Mouse (Mus musculus) ES-E14 (cell line): Measurements from ENCODE around the gene Zfyve9. TPM values are rescaled to one million over a fixed set of nuclear protein-coding genes. Genes with fewer than 3 reads are reported as not detected.

ENCODE experiments used
- DNase-seq: peaks from one replicate; pipeline ENCODE4 v3.0.0-alpha.2; 2013; ENCODE audit warnings: low read depth, low spot score
- H3K27ac ChIP-seq: 2 replicates; pipeline ENCODE4 v1.5.1; 2012; ENCODE audit warnings: low read depth, mild to moderate bottlenecking, low read length, moderate library complexity, mixed read lengths; ENCODE audit not compliant: poor library complexity, insufficient read depth, severe bottlenecking
- H3K36me3 ChIP-seq: 2 replicates; pipeline ENCODE4 v1.6.1; 2012; ENCODE audit warnings: mild to moderate bottlenecking, low read length, moderate library complexity, mixed read lengths; ENCODE audit not compliant: control insufficient read depth, poor library complexity, insufficient read depth, severe bottlenecking
- H3K4me1 ChIP-seq, 2 experiments: fragments of 150-350 bp in 1 of 2; sonication (generic) in 1 of 2; 2 replicates each; pipeline ENCODE4 v1.6.1; 2012; ENCODE audit warnings: low read length in 2 of 2, mild to moderate bottlenecking in 1 of 2, mixed read lengths in 1 of 2; ENCODE audit not compliant: control insufficient read depth in 2 of 2, insufficient read depth in 2 of 2, poor library complexity in 1 of 2
- H3K4me3 ChIP-seq, 2 experiments: fragments of 150-350 bp in 1 of 2; sonication (generic) in 1 of 2; 2 replicates each; pipeline ENCODE4 v1.5.1; 2012; ENCODE audit warnings: low read length in 2 of 2, low read depth in 1 of 2, mild to moderate bottlenecking in 1 of 2, mixed read lengths in 1 of 2; ENCODE audit not compliant: insufficient read depth in 1 of 2, poor library complexity in 1 of 2, severe bottlenecking in 1 of 2
- H3K9ac ChIP-seq: 2 replicates; pipeline ENCODE4 v1.6.1; 2012; ENCODE audit warnings: low read depth, mild to moderate bottlenecking, low read length, mixed read lengths; ENCODE audit not compliant: poor library complexity, insufficient read depth, severe bottlenecking
- H3K9me3 ChIP-seq: fragments of 150-350 bp; sonication (generic); 2 replicates; pipeline ENCODE4 v1.6.1; 2012; ENCODE audit warnings: low read depth, mild to moderate bottlenecking, low read length; ENCODE audit not compliant: control insufficient read depth, insufficient read depth
- CHD2 ChIP-seq: IDR thresholded peaks from 2 replicates; pipeline ENCODE4 v1.6.1; 2014; ENCODE audit warnings: mild to moderate bottlenecking, low read depth, low read length, inconsistent platforms
- HCFC1 ChIP-seq: IDR thresholded peaks from 2 replicates; pipeline ENCODE4 v1.6.1; 2012; ENCODE audit warnings: low read length, inconsistent platforms, borderline replicate concordance; ENCODE audit not compliant: insufficient read depth
- MAFK ChIP-seq: IDR thresholded peaks from 2 replicates; pipeline ENCODE4 v1.6.1; 2014; ENCODE audit warnings: mild to moderate bottlenecking, low read depth, low read length, inconsistent platforms; ENCODE audit not compliant: insufficient read depth
- ZC3H11A ChIP-seq: IDR thresholded peaks from 2 replicates; pipeline ENCODE4 v1.6.1; 2012; ENCODE audit warnings: low read depth, mild to moderate bottlenecking, inconsistent platforms, low read length, borderline replicate concordance
- ZNF384 ChIP-seq: IDR thresholded peaks from 2 replicates; pipeline ENCODE4 v1.6.1; 2012; ENCODE audit warnings: low read depth, low read length, inconsistent platforms
- in situ Hi-C, 2 experiments: fragments of 600-800 bp; cut with MboI; formaldehyde crosslinking; loops; one replicate each; pipeline ENCODE4 v1.15.1; 2025; ENCODE audit warnings: low sequenced_read_pairs in 2 of 2, inconsistent platforms in 1 of 2; ENCODE audit not compliant: unreplicated experiment in 2 of 2
- total RNA-seq: library from RNA; depleted of rRNA; stranded (reverse); fragments of 300-350 nt; gene quantifications from 2 replicates; pipeline ENCODE4 v1.2.3, GENCODE M21; 2012; rRNA removed

The Zfyve9 gene
- total RNA-seq, 1 experiment: 8.7 TPM

GRCm38 (mm10) chr4:108595785-108596184, 184.8 kb downstream of the Zfyve9 start:
- in situ Hi-C loops: no loop called here
- no peak overlapping the region for H3K9ac ChIP-seq
- H3K9me3 ChIP-seq: no peaks in the 10 kb centered on the region
- no peak overlapping the region for H3K27ac ChIP-seq
- peaks cover 27% of the 10 kb centered on the region for H3K36me3 ChIP-seq
- no peak overlapping the region for H3K4me3 ChIP-seq
- TF ChIP-seq HCFC1: no peak
- TF ChIP-seq MAFK: no peak
- no peak for TF ChIP-seq ZC3H11A
- TF ChIP-seq CHD2: no peak
- TF ChIP-seq ZNF384: no peak
- 0 out of 4 replicates have a peak, but pooled peaks cover 2% of the 10 kb centered on the region in 2 experiments for H3K4me1 ChIP-seq
- no peak for DNase-seq

- Histone ChIP-seq H3K9me3 (no peaks in the 10 kb centered on the region), H3K27ac (no peak overlapping the region), H3K4me1 (0 out of 4 replicates have a peak, but pooled peaks cover 2% of the 10 kb centered on the region in 2 experiments), H3K36me3 (peaks cover 22% of the 10 kb centered on the region), H3K4me3 (no peak overlapping the region), H3K9ac (no peak overlapping the region)
- in situ Hi-C loops: no loop called here
- no peak for DNase-seq
- TF ChIP-seq ZNF384 (no peak), HCFC1 (no peak), MAFK (no peak), ZC3H11A (no peak), CHD2 (no peak)
Measured at GRCm38 (mm10) chr4:108593376-108593775, 187.2 kb downstream of the Zfyve9 start.

Other genes starting within 250 kb of the Zfyve9 start
- 50.4 and 65.1 TPM in 2 replicates for gene Prpf38a, start 201.5 kb downstream of the Zfyve9 start, total RNA-seq
- 43.3 and 44.5 TPM in 2 replicates for gene Orc1, start 201.4 kb downstream of the Zfyve9 start, total RNA-seq
- gene Cc2d1b, start 160.9 kb downstream of the Zfyve9 start, total RNA-seq: 77.1 and 112 TPM in 2 replicates
- 0.27 and 0.32 TPM in 2 replicates for gene 3110021N24Rik, start 61.1 kb downstream of the Zfyve9 start, total RNA-seq
- gene Btf3l4, start 52.8 kb upstream of the Zfyve9 start, total RNA-seq: 40.9 and 44.6 TPM in 2 replicates
- 65.1 and 91.4 TPM in 2 replicates for gene Txndc12, start 53.8 kb upstream of the Zfyve9 start, total RNA-seq
- 26.2 and 26.7 TPM in 2 replicates for gene Kti12, start 67.0 kb upstream of the Zfyve9 start, total RNA-seq
- 2.6 and 3.1 TPM in 2 replicates for gene A730015C16Rik, start 67.8 kb upstream of the Zfyve9 start, total RNA-seq
- gene Rab3b, start 98.3 kb upstream of the Zfyve9 start, total RNA-seq: 2.3 and 5.1 TPM in 2 replicates
- 53.9 and 58.5 TPM in 2 replicates for gene Nrd1, start 219.9 kb upstream of the Zfyve9 start, total RNA-seq